Mouse (Mus musculus): ENCODE results near the gene Tacc2. TPM values are rescaled to one million over a fixed set of nuclear protein-coding genes. Genes with fewer than 3 reads are reported as not detected.
A peak's percentile ranks its signal among the peaks of the same experiment; 100 is the strongest.
"Not testable (repeated sequence)": the region's sequence is repeated elsewhere in the genome, so short reads cannot be mapped to it uniquely, and the experiment has no call there.

Tacc2 gene
- total RNA-seq (2014; rRNA removed) (13.5 and 14.3 TPM in 2 replicates), polyA plus RNA-seq (2012; rRNA removed) (8.4 and 10.0 TPM in 2 replicates)

DNA sequence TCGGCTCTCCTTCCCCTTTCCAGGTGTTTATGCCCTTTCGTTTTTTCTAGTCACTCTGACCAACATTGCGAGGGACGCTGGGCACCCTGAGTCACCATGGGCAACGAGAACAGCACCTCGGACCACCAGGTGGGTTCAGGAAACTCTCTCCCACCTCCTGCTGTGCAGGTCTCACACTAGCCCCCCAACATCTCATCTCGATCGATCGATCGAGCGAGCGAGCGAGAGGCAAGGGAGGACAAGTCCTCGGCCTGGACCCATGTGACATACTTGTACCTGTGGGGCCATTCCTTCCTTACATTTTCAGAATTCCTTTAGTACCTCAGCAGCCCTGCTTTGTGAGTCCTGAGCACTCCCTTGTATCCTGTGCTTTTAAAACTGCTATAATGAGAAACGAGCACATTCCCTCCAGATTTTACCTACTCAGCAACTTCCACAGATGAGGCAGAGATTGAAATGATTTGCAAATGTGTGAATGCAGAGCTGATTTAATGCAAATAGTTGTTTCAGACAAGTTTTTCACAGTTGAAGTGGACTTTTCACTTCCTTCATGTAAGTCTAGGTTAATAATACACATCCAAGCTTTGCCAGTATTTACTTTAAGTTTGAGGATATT is at the start of gene Tacc2:
TSS of gene Tacc2 (plus strand) at position 51 of the 616 bp plus-strand sequence.
- H3K36me3 ChIP-seq (ENCODE audit: control insufficient read depth, insufficient read depth, low read length) = no peaks in the 10 kb centered on the region
- no peaks in the 10 kb centered on the region for H3K27me3 ChIP-seq (ENCODE audit: control insufficient read depth, insufficient read depth, low read length)
- peak within 1 kb of the TSS; percentile 53 for H3K4me3 ChIP-seq (ENCODE audit: insufficient read depth, low read depth, low read length)
- H3K79me2 ChIP-seq (ENCODE audit: control insufficient read depth, insufficient read depth, low read length) = no peaks in the 10 kb centered on the region
- TF ChIP-seq POLR2A (IDR thresholded peaks at IDR 0.05; ENCODE audit: extremely low read depth, insufficient read depth, low read length) (no peak), CTCF (IDR thresholded peaks at IDR 0.05; ENCODE audit: low read depth, low read length) (no peak)
- peak; percentile 21 for DNase-seq (ENCODE audit: extremely low read depth, low read depth, low spot score)
- H3K27ac ChIP-seq (replicated peaks; ENCODE audit: insufficient read depth, low read depth, low read length) = peak within 1 kb of the TSS; percentile 11
- 0 out of 2 replicates have a peak, but pooled peaks cover 5% of the 10 kb centered on the region for H3K4me1 ChIP-seq (ENCODE audit: control insufficient read depth, insufficient read depth, low read length)
- WGBS = 14% methylated on average over 15 of the region's 15 CpGs
- H3K9ac ChIP-seq (ENCODE audit: low read depth, low read length) = peak within 1 kb of the TSS; percentile 51

DNA sequence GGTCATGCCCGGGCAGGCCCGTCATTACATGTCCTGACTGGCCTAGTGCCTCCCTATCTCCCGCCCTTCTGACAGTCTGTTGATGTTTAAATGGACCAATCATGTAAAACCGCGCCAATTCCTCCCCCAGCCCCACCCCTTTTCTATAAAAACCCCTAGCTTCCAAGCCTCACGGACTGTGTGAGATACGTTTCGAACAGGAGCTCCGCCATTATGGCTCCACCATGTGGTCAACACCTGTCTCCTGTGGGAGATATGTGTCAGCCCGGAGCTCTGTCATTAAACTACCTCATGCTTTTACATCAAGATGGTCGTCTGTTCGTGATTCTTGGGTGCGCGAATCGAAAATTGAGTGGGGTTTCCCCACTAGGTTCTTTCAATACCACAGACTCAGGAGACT is 46.1 kb upstream of the Tacc2 start:
- DNase-seq (ENCODE audit: extremely low read depth, low read depth, low spot score); H3K9ac ChIP-seq (ENCODE audit: low read depth, low read length); H3K27ac ChIP-seq (replicated peaks; ENCODE audit: insufficient read depth, low read depth, low read length): not testable (repeated sequence)

DNA sequence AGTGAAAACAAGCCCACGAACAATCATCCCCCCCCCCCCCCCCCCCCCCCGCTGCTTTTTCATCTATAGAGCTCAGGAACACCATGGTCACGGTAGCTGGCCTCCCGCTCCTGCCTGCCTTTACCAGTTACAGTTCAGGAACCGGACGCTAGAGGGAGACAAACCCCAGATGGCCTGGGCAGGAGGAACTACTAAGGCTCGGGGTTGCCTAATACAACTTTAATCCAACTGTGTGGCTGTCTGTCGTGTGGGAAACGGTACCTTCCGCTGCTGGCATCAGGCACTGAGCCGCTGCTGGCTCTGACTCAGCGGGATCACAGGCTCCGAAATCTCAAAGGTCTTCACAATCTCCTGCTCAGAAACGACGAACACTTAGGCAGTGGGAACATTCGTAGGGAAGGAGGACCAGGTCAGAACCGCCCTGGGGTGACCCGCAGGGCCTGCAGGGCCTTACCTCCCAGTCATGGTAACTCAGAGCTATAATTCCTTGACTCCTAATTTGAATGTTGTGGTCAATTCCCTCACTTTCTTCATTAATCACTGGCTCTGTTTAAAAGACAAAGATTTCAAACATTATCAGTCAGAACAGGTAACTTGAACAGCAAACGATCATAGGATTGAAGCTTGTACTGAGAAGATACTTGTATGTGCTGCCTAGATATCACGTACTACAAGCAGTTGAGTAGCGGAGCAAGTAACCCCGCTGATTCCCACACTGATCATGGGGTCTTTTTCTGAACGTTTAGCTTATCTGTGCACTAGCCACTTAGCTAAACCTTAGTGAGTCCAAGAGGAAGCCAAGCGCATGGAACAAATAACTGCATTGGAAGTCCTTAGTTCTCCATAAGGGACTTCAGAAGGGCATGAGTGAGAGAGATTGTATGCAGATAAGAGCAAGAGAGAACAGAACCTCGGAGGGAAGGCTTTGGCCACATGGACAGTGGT is 43.6 kb upstream of the Tacc2 start:
- TF ChIP-seq POLR2A (IDR thresholded peaks at IDR 0.05; ENCODE audit: extremely low read depth, insufficient read depth, low read length) = no peak
- peak; percentile 98 for TF ChIP-seq CTCF (IDR thresholded peaks at IDR 0.05; ENCODE audit: low read depth, low read length)
- no peaks in the 10 kb centered on the region for H3K27me3 ChIP-seq (ENCODE audit: control insufficient read depth, insufficient read depth, low read length)
- no peak overlapping the region for H3K9ac ChIP-seq (ENCODE audit: low read depth, low read length)
- peaks cover 43% of the 10 kb centered on the region for H3K36me3 ChIP-seq (ENCODE audit: control insufficient read depth, insufficient read depth, low read length)
- 31% methylated on average over 25 of the region's 25 CpGs for WGBS
- DNase-seq (ENCODE audit: extremely low read depth, low read depth, low spot score) = peak; percentile 93
- peak overlapping the region; percentile 30 for H3K27ac ChIP-seq (replicated peaks; ENCODE audit: insufficient read depth, low read depth, low read length)
- peaks cover 6% of the 10 kb centered on the region for H3K4me1 ChIP-seq (ENCODE audit: control insufficient read depth, insufficient read depth, low read length)
- no peaks in the 10 kb centered on the region for H3K79me2 ChIP-seq (ENCODE audit: control insufficient read depth, insufficient read depth, low read length)
- no peak overlapping the region for H3K4me3 ChIP-seq (ENCODE audit: insufficient read depth, low read depth, low read length)

More for the DNA sequence above, 46.1 kb upstream of the Tacc2 start:
- not testable (repeated sequence) for H3K4me3 ChIP-seq (ENCODE audit: insufficient read depth, low read depth, low read length); H3K27me3 ChIP-seq (ENCODE audit: control insufficient read depth, insufficient read depth, low read length); H3K79me2 ChIP-seq (ENCODE audit: control insufficient read depth, insufficient read depth, low read length); H3K4me1 ChIP-seq (ENCODE audit: control insufficient read depth, insufficient read depth, low read length)
- 93% methylated on average over 15 of the region's 15 CpGs for WGBS
- H3K36me3 ChIP-seq (ENCODE audit: control insufficient read depth, insufficient read depth, low read length) = peaks cover 23% of the 10 kb centered on the region

DNA sequence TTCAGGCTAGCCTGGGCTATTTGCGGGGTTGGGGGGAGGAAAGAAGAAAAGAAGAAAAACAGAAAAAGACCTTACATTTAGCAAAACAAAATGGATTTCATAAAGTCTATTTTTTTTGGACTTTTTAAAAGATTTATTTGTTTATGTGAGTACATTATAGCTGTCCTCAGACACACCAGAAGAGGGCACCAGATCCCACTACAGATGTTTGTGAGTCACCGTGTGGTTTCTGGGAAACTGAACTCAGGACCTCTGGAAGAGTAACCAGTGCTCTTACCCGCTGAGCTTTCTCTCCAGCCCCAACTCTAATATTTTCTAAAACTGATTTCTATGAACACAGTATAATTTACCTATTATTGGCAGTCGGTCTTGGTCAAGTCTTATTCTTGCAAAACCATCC is 42.1 kb upstream of the Tacc2 start:
- Histone ChIP-seq H3K79me2 (ENCODE audit: control insufficient read depth, insufficient read depth, low read length) (no peaks in the 10 kb centered on the region), H3K27me3 (ENCODE audit: control insufficient read depth, insufficient read depth, low read length) (no peaks in the 10 kb centered on the region), H3K4me3 (ENCODE audit: insufficient read depth, low read depth, low read length) (no peak overlapping the region), H3K36me3 (ENCODE audit: control insufficient read depth, insufficient read depth, low read length) (peaks cover 53% of the 10 kb centered on the region), H3K27ac (replicated peaks; ENCODE audit: insufficient read depth, low read depth, low read length) (no peak overlapping the region), H3K9ac (ENCODE audit: low read depth, low read length) (no peak overlapping the region), H3K4me1 (ENCODE audit: control insufficient read depth, insufficient read depth, low read length) (peaks cover 6% of the 10 kb centered on the region)
- TF ChIP-seq CTCF (IDR thresholded peaks at IDR 0.05; ENCODE audit: low read depth, low read length) (no peak), POLR2A (IDR thresholded peaks at IDR 0.05; ENCODE audit: extremely low read depth, insufficient read depth, low read length) (no peak)
- DNase-seq (ENCODE audit: extremely low read depth, low read depth, low spot score) = peak; percentile 42
- WGBS = 52% methylated on average over 4 of the region's 4 CpGs

DNA sequence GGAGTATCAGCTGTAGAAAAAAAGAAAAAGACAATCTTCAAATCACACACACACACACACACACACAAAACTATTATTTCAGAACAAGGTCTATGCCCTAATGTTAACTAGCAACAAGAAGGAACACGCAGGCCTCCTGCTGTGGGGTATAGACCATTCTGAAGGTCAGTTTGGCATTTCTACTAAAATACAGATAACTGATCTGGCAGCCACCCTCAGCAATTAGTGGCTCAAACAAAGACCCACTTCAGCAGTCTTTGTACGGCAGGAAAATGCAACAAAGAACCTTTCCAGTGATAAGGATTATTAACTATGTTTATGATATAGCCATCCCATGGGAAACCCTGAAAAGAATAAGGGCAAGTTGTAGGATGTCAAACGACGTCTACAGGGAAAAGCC is 40.2 kb upstream of the Tacc2 start:
- Histone ChIP-seq H3K4me3 (ENCODE audit: insufficient read depth, low read depth, low read length) (no peak overlapping the region), H3K36me3 (ENCODE audit: control insufficient read depth, insufficient read depth, low read length) (peaks cover 57% of the 10 kb centered on the region), H3K4me1 (ENCODE audit: control insufficient read depth, insufficient read depth, low read length) (peaks cover 6% of the 10 kb centered on the region), H3K9ac (ENCODE audit: low read depth, low read length) (no peak overlapping the region), H3K79me2 (ENCODE audit: control insufficient read depth, insufficient read depth, low read length) (no peaks in the 10 kb centered on the region), H3K27me3 (ENCODE audit: control insufficient read depth, insufficient read depth, low read length) (no peaks in the 10 kb centered on the region), H3K27ac (replicated peaks; ENCODE audit: insufficient read depth, low read depth, low read length) (no peak overlapping the region)
- DNase-seq (ENCODE audit: extremely low read depth, low read depth, low spot score) = no peak
- no peak for TF ChIP-seq CTCF (IDR thresholded peaks at IDR 0.05; ENCODE audit: low read depth, low read length)
- TF ChIP-seq POLR2A (IDR thresholded peaks at IDR 0.05; ENCODE audit: extremely low read depth, insufficient read depth, low read length) = no peak
- 82% methylated on average over 4 of the region's 4 CpGs for WGBS

Data from liver, adult 2 months (tissue).